Mouse (Mus musculus) CH12.LX (cell line): ENCODE measurements around the gene Ccdc80. TPM values are rescaled to one million over a fixed set of nuclear protein-coding genes. Genes with fewer than 3 reads are reported as not detected.

ENCODE experiments used
- DNase-seq: peaks from one replicate; pipeline ENCODE4 v3.0.0-alpha.2; 2013; ENCODE audit errors: extremely low read depth
- H3K27ac ChIP-seq: 2 replicates; pipeline ENCODE4 v1.5.1; 2012; ENCODE audit warnings: low read depth, mild to moderate bottlenecking, control low read depth, moderate library complexity; ENCODE audit not compliant: insufficient read depth
- H3K27me3 ChIP-seq: replicated peaks from 2 replicates; pipeline ENCODE3; 2012; ENCODE audit warnings: inconsistent platforms
- H3K36me3 ChIP-seq, 2 experiments: replicated peaks in 1 of 2; 2 replicates each; pipeline versions ENCODE3 to v1.6.1; 2012; ENCODE audit warnings: inconsistent platforms in 1 of 2, low read length in 1 of 2, mild to moderate bottlenecking in 1 of 2, mixed read lengths in 1 of 2, moderate library complexity in 1 of 2; ENCODE audit not compliant: control insufficient read depth in 1 of 2, insufficient read depth in 1 of 2
- H3K4me1 ChIP-seq, 2 experiments: 2 replicates each; pipeline ENCODE4 v1.6.1; 2012; ENCODE audit warnings: inconsistent platforms in 1 of 2, moderate library complexity in 1 of 2; ENCODE audit not compliant: insufficient read depth in 2 of 2, control insufficient read depth in 1 of 2
- H3K4me2 ChIP-seq: 2 replicates; pipeline ENCODE4 v1.6.1; 2012; ENCODE audit warnings: low read depth, mild to moderate bottlenecking, control low read depth; ENCODE audit not compliant: poor library complexity, insufficient read depth, severe bottlenecking
- H3K4me3 ChIP-seq, 3 experiments: fragments of 150-350 bp in 1 of 3; sonication (generic) in 1 of 3; replicated peaks in 1 of 3; 2 replicates each; pipeline versions ENCODE3 to v1.5.1; 2011 to 2012; ENCODE audit warnings: low read depth in 2 of 3, low read length in 2 of 3, mild to moderate bottlenecking in 2 of 3, moderate library complexity in 2 of 3, control low read depth in 1 of 3, improper control_type of control experiment in 1 of 3, inconsistent platforms in 1 of 3, mixed read lengths in 1 of 3; ENCODE audit not compliant: poor library complexity in 1 of 3
- H3K79me2 ChIP-seq: replicated peaks from 2 replicates; pipeline ENCODE4 v1.6.1; 2012; ENCODE audit warnings: mild to moderate bottlenecking, moderate library complexity; ENCODE audit not compliant: control insufficient read depth, poor library complexity, insufficient read depth, severe bottlenecking; ENCODE audit errors: extremely low read depth
- H3K9ac ChIP-seq: 2 replicates; pipeline ENCODE4 v1.6.1; 2012; ENCODE audit warnings: low read depth, mild to moderate bottlenecking, control low read depth, moderate library complexity; ENCODE audit not compliant: insufficient read depth
- H3K9me3 ChIP-seq: replicated peaks from 2 replicates; pipeline ENCODE3; 2012; ENCODE audit warnings: low read length, inconsistent platforms, mixed read lengths
- BHLHE40 ChIP-seq: IDR thresholded peaks from 2 replicates; pipeline ENCODE4 v1.6.1; 2011; ENCODE audit warnings: mild to moderate bottlenecking, low read depth, low read length, improper control_type of control experiment
- EP300 ChIP-seq: IDR thresholded peaks from 2 replicates; pipeline ENCODE4 v1.6.1; 2011; ENCODE audit warnings: low read length, improper control_type of control experiment
- ETS1 ChIP-seq: conservative IDR thresholded peaks from 2 replicates; pipeline ENCODE4 v1.6.1; 2012; ENCODE audit warnings: low read depth, mild to moderate bottlenecking, inconsistent platforms, low read length, improper control_type of control experiment, moderate library complexity
- GABPA ChIP-seq: IDR thresholded peaks from 2 replicates; pipeline ENCODE4 v1.6.1; 2012; ENCODE audit warnings: low read depth, low read length, improper control_type of control experiment, inconsistent platforms; ENCODE audit not compliant: insufficient replicate concordance
- HCFC1 ChIP-seq: IDR thresholded peaks from 2 replicates; pipeline ENCODE4 v1.6.1; 2012; ENCODE audit warnings: low read depth, mild to moderate bottlenecking, inconsistent platforms, low read length, improper control_type of control experiment
- IRF4 ChIP-seq: IDR thresholded peaks from 2 replicates; pipeline ENCODE4 v1.6.1; 2014; ENCODE audit warnings: low read depth, mild to moderate bottlenecking, inconsistent platforms, low read length, improper control_type of control experiment
- MAFK ChIP-seq: IDR thresholded peaks from 2 replicates; pipeline ENCODE4 v1.6.1; 2011; ENCODE audit warnings: low read length, improper control_type of control experiment; ENCODE audit not compliant: insufficient replicate concordance
- MAX ChIP-seq: IDR thresholded peaks from 2 replicates; pipeline ENCODE4 v1.6.1; 2011; ENCODE audit warnings: low read length, improper control_type of control experiment
- MAZ ChIP-seq: IDR thresholded peaks from 2 replicates; pipeline ENCODE4 v1.6.1; 2012; ENCODE audit warnings: low read depth, mild to moderate bottlenecking, inconsistent platforms, low read length, improper control_type of control experiment, moderate library complexity
- NRF1 ChIP-seq: IDR thresholded peaks from 2 replicates; pipeline ENCODE4 v1.6.1; 2014; ENCODE audit warnings: low read depth, mild to moderate bottlenecking, inconsistent platforms, low read length, improper control_type of control experiment, moderate library complexity
- PAX5 ChIP-seq: IDR thresholded peaks from 2 replicates; pipeline ENCODE4 v1.6.1; 2012; ENCODE audit warnings: low read length, inconsistent platforms, mixed read lengths
- POLR2AphosphoS2 ChIP-seq: IDR thresholded peaks from 2 replicates; pipeline ENCODE4 v1.6.1; 2011; ENCODE audit warnings: low read depth, low read length, improper control_type of control experiment
- RAD21 ChIP-seq: IDR thresholded peaks from 2 replicates; pipeline ENCODE4 v1.6.1; 2011; ENCODE audit warnings: low read depth, mild to moderate bottlenecking, low read length, improper control_type of control experiment, moderate library complexity
- RCOR1 ChIP-seq: conservative IDR thresholded peaks from 2 replicates; pipeline ENCODE4 v1.6.1; 2012; ENCODE audit warnings: low read depth, mild to moderate bottlenecking, inconsistent platforms, low read length, improper control_type of control experiment
- TBP ChIP-seq: conservative IDR thresholded peaks from 2 replicates; pipeline ENCODE4 v1.6.1; 2011; ENCODE audit warnings: low read depth, low read length, improper control_type of control experiment
- TCF12 ChIP-seq: IDR thresholded peaks from 2 replicates; pipeline ENCODE4 v1.6.1; 2014; ENCODE audit warnings: low read depth, mild to moderate bottlenecking, inconsistent platforms, low read length, improper control_type of control experiment
- UBTF ChIP-seq: IDR thresholded peaks from 2 replicates; pipeline ENCODE4 v1.6.1; 2012; ENCODE audit warnings: low read depth, mild to moderate bottlenecking, inconsistent platforms, low read length, improper control_type of control experiment, moderate library complexity
- ZNF384 ChIP-seq: IDR thresholded peaks from 2 replicates; pipeline ENCODE4 v1.6.1; 2012; ENCODE audit warnings: low read depth, low read length, improper control_type of control experiment, inconsistent platforms
- dilution Hi-C: fragments of 300-500 bp; cut with MboI; formaldehyde crosslinking; loops from 2 replicates; pipeline ENCODE4 v1.14.3; 2020; ENCODE audit warnings: low sequenced_read_pairs; ENCODE audit not compliant: extremely low pct_unique_long_range_greater_than_20kb, extremely low pct_ligation_motif_present
- in situ Hi-C: fragments of 300-500 bp; cut with MboI; formaldehyde crosslinking; loops from 3 replicates; pipeline ENCODE4 v1.14.3; 2019; ENCODE audit warnings: low sequenced_read_pairs, low pct_ligation_motif_present, low pct_unique_long_range_greater_than_20kb, mixed read lengths
- polyA plus RNA-seq: library from polyadenylated mRNA; unstranded; fragments of >175 nt; gene quantifications from 2 replicates; pipeline ENCODE4 v1.2.1, GENCODE M21; 2012; ENCODE audit warnings: low read depth; ENCODE audit not compliant: insufficient read length
- total RNA-seq, 2 experiments: library from RNA; depleted of rRNA; stranded (reverse); fragments of 300-350 nt in 1 of 2; fragments of >200 nt in 1 of 2; gene quantifications; 2 replicates each; pipeline ENCODE4 v1.2.3; 2012 to 2014

Gene Ccdc80
- total and polyA plus RNA-seq, 3 experiments: 3.9 to 9.5 (median 6.1) TPM

- Histone ChIP-seq H3K4me1 (peaks cover 4 to 15% of the 10 kb centered on the region in 2 experiments; a peak in 3 of 4 replicates), H3K4me2 (no peak overlapping the region), H3K27me3 (no peaks in the 10 kb centered on the region), H3K4me3 (no peak overlapping the region), H3K27ac (no peak overlapping the region), H3K9ac (no peak overlapping the region), H3K9me3 (no peaks in the 10 kb centered on the region), H3K36me3 (no peaks in the 10 kb centered on the region), H3K79me2 (no peaks in the 10 kb centered on the region)
- dilution Hi-C loops (no loop called here), in situ Hi-C loops (no loop called here)
- no peak for TF ChIP-seq POLR2AphosphoS2
- TF ChIP-seq ZNF384: no peak
- TF ChIP-seq MAFK: no peak
- no peak for TF ChIP-seq TCF12
- TF ChIP-seq TBP: no peak
- TF ChIP-seq BHLHE40: no peak
- TF ChIP-seq ETS1: no peak
- TF ChIP-seq HCFC1: no peak
- TF ChIP-seq UBTF: no peak
- no peak for DNase-seq
These were observed 48.4 kb upstream of the Ccdc80 start for GRCm38 (mm10) chr16:45044844-45045243.

GRCm38 (mm10) chr16:45057222-45057621, 36.0 kb upstream of the Ccdc80 start:
- Histone ChIP-seq H3K4me3 (no peak overlapping the region), H3K27ac (no peak overlapping the region), H3K79me2 (no peaks in the 10 kb centered on the region), H3K36me3 (no peaks in the 10 kb centered on the region), H3K4me2 (no peak overlapping the region), H3K9ac (no peak overlapping the region), H3K4me1 (no peaks in the 10 kb centered on the region), H3K27me3 (no peaks in the 10 kb centered on the region), H3K9me3 (no peaks in the 10 kb centered on the region)
- in situ Hi-C loops (no loop called here), dilution Hi-C loops (no loop called here)
- no peak for TF ChIP-seq BHLHE40
- TF ChIP-seq MAFK: no peak
- no peak for TF ChIP-seq MAX
- no peak for TF ChIP-seq EP300
- no peak for TF ChIP-seq GABPA
- TF ChIP-seq RCOR1: no peak
- no peak for TF ChIP-seq POLR2AphosphoS2
- no peak for TF ChIP-seq IRF4
- TF ChIP-seq NRF1: no peak
- no peak for TF ChIP-seq PAX5
- no peak for TF ChIP-seq RAD21
- no peak for TF ChIP-seq MAZ
- no peak for DNase-seq
